Mouse (Mus musculus): ENCODE measurements around the gene Tcf20.

GRCm38 (mm10) chr15:82995239-82995638 lies 7.6 kb upstream of the Tcf20 start:
- TF ChIP-seq E2F4 (IDR thresholded peaks at IDR 0.05; ENCODE audit: insufficient read depth) (no peak), POLR2A (IDR thresholded peaks at IDR 0.05; ENCODE audit: insufficient read length, low read depth) (no peak), MAX (IDR thresholded peaks at IDR 0.05; ENCODE audit: low read depth) (no peak), POLR2AphosphoS2 (IDR thresholded peaks at IDR 0.05; ENCODE audit: insufficient read length, low read depth) (no peak), REST (IDR thresholded peaks at IDR 0.05; ENCODE audit: insufficient read depth, insufficient read length) (no peak), TCF3 (IDR thresholded peaks at IDR 0.05; ENCODE audit: insufficient read length, low read depth) (no peak), USF1 (IDR thresholded peaks at IDR 0.05; ENCODE audit: low read depth) (no peak), TCF12 (IDR thresholded peaks at IDR 0.05; ENCODE audit: insufficient read depth, poor library complexity, severe bottlenecking) (no peak), SRF (IDR thresholded peaks at IDR 0.05; ENCODE audit: control insufficient read depth, insufficient read length, low read depth) (no peak), CEBPB (IDR thresholded peaks at IDR 0.05; ENCODE audit: insufficient read depth, poor library complexity, severe bottlenecking) (no peak), MYOG (IDR thresholded peaks at IDR 0.05; ENCODE audit: control insufficient read depth in 1 of 3, insufficient read depth in 1 of 3, insufficient read length in 2 of 3, low read depth in 2 of 3) (no peak)

All from myocyte (in vitro differentiated cells).